Mouse (Mus musculus) intestine, embryonic 14.5 days (tissue): Measurements from ENCODE around the gene Ubxn1. TPM values are rescaled to one million over a fixed set of nuclear protein-coding genes. Genes with fewer than 3 reads are reported as not detected.
"Not testable (repeated sequence)": the region's sequence is repeated elsewhere in the genome, so short reads cannot be mapped to it uniquely, and the experiment has no call there.

Source experiments
- ATAC-seq: fragments of 200-750 bp; cut with Nextera tagmentation; replicated peaks from 2 replicates; pipeline ENCODE4 v1.8.0; 2017; ENCODE audit warnings: low read depth, moderate number of reproducible peaks, moderate TSS enrichment, moderate library complexity; ENCODE audit not compliant: low FRiP score, low TSS enrichment
- DNase-seq: peaks from one replicate; pipeline ENCODE4 v3.0.0-alpha.2; 2018; ENCODE audit warnings: low spot score
- H3K27ac ChIP-seq: fragments of 300-500 bp; sonication (generic); 2 replicates; pipeline ENCODE4 v1.5.1; 2014; ENCODE audit warnings: low read depth, mild to moderate bottlenecking, control low read depth
- H3K27me3 ChIP-seq: fragments of 300-500 bp; sonication (generic); replicated peaks from 2 replicates; pipeline ENCODE4 v1.6.1; 2014; ENCODE audit warnings: low read length, control low read depth; ENCODE audit not compliant: control insufficient read depth, insufficient read depth
- H3K36me3 ChIP-seq: fragments of 300-500 bp; sonication (generic); 2 replicates; pipeline ENCODE4 v1.6.1; 2014; ENCODE audit warnings: low read length, control low read depth; ENCODE audit not compliant: control insufficient read depth, insufficient read depth
- H3K4me1 ChIP-seq: fragments of 300-500 bp; sonication (generic); replicated peaks from 2 replicates; pipeline ENCODE4 v1.6.1; 2014; ENCODE audit warnings: low read length, control low read depth, mixed read lengths; ENCODE audit not compliant: control insufficient read depth, insufficient read depth
- H3K4me2 ChIP-seq: fragments of 300-500 bp; sonication (generic); 2 replicates; pipeline ENCODE4 v1.6.1; 2014; ENCODE audit warnings: low read length
- H3K4me3 ChIP-seq: fragments of 300-500 bp; sonication (generic); 2 replicates; pipeline ENCODE4 v1.5.1; 2014; ENCODE audit warnings: low read depth, low read length, control low read depth, mixed read lengths
- H3K9ac ChIP-seq: fragments of 300-500 bp; sonication (generic); 2 replicates; pipeline ENCODE4 v1.6.1; 2014; ENCODE audit warnings: mild to moderate bottlenecking, low read length
- H3K9me3 ChIP-seq: fragments of 300-500 bp; sonication (generic); 2 replicates; pipeline ENCODE4 v1.6.1; 2016; ENCODE audit warnings: low read length, control low read depth; ENCODE audit not compliant: control insufficient read depth
- WGBS: fragments of 180-500 bp; shearing (Covaris S2); extraction: QIAGEN DNeasy Blood & Tissue Kit; methylation state at CpG from one replicate; pipeline ENCODE4 v1.1.7; 2014; 5-methylcytosine and 5-hydroxymethylcytosine counted together
- polyA plus RNA-seq: library from polyadenylated mRNA; unstranded; fragments of >200 nt; fragmentation: Nextera tagmentation; extraction: Ambion mirVana; gene quantifications from 2 replicates; pipeline ENCODE4 v1.2.1, GENCODE M21; 2014

The Ubxn1 gene
- polyA plus RNA-seq, 1 experiment from 2014 or later: 162 TPM

DNA sequence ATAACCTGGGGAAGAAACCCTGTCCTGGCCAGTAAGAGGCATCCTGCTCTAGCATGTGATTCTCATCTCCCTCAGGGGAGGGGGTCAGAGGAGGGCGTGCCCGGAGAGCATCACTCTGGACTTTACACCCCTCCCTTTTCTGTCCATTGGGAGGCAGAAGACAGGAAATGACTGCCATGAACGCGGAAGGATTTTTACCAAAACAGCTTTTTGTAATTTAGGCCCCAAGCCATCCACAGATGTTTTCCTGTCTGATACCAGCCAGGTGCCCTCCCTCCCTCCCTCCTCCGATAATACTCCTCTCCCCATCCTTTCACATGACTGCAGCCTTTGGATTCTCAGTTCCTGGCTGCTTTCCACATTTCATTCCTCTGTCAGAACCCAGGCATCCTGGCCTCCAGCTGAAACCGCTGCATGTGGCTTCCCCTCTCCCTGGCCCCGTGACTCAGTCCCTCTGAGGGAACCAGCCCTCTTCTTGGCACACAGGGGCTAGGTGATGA is 20.8 kb upstream of the Ubxn1 start, which contains the start of gene Lrrn4cl:
Gene Lrrn4cl (plus strand): TSS at position 367 of the 500 bp plus-strand sequence.
- Histone ChIP-seq H3K27ac (peak within 1 kb of the TSS; percentile 59), H3K36me3 (peaks cover 22% of the 10 kb centered on the region), H3K4me3 (peak within 1 kb of the TSS; percentile 6; the same call in 1 of the 2 replicates), H3K27me3 (no peaks in the 10 kb centered on the region), H3K4me1 (peaks cover 7% of the 10 kb centered on the region; the same call in 1 of the 2 replicates), H3K4me2 (peak within 1 kb of the TSS; percentile 33), H3K9ac (peak within 1 kb of the TSS; percentile 10; the same call in 1 of the 2 replicates), H3K9me3 (no peaks in the 10 kb centered on the region)
- 25% methylated on average over 7 of the region's 7 CpGs for whole genome bisulfite sequencing
- ATAC-seq: peak; percentile 69
- peak; percentile 71 for DNase-seq

DNA sequence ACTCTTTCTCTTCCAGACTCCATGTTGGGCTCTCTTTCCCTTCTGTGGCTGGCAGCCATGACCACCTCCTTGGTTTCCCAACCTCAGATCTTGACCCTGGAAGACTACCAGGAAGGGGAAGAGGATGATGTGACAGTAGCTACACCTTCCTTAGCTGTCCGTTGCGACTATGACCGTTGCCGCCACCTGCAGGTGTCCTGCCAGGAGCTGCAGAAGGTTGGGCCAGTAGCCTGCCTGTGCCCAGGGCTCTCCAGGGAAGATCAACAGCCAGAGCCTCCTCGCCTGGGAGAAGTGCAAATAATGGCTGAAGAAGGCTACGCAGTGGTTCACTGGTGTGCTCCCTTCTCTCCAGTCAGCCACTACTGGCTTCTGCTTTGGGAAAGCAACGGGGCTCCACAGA is 19.7 kb upstream of the Ubxn1 start:
- peaks cover 14% of the 10 kb centered on the region for H3K36me3 ChIP-seq
- DNase-seq: no peak
- H3K9ac ChIP-seq: no peak overlapping the region
- no peaks in the 10 kb centered on the region; the same call in 1 of the 2 replicates for H3K27me3 ChIP-seq
- no peak overlapping the region for H3K4me3 ChIP-seq
- no peak overlapping the region for H3K4me2 ChIP-seq
- no peak for ATAC-seq
- peaks cover 7% of the 10 kb centered on the region; the same call in 1 of the 2 replicates for H3K4me1 ChIP-seq
- no peak overlapping the region for H3K27ac ChIP-seq
- 51% methylated on average over 7 of the region's 7 CpGs for WGBS
- H3K9me3 ChIP-seq: no peaks in the 10 kb centered on the region

GRCm38 (mm10) chr19:8852236-8852928 is 18.9 kb upstream of the Ubxn1 start:
- Histone ChIP-seq H3K4me2 (no peak overlapping the region), H3K36me3 (peaks cover 6% of the 10 kb centered on the region; the same call in 1 of the 2 replicates), H3K27me3 (no peaks in the 10 kb centered on the region; the same call in 1 of the 2 replicates), H3K27ac (no peak overlapping the region), H3K9me3 (no peaks in the 10 kb centered on the region), H3K4me3 (no peak overlapping the region), H3K9ac (no peak overlapping the region), H3K4me1 (peaks cover 7% of the 10 kb centered on the region; the same call in 1 of the 2 replicates)
- DNase-seq (no peak), ATAC-seq (no peak)
- WGBS: 57% methylated on average over 10 of the region's 10 CpGs

DNA sequence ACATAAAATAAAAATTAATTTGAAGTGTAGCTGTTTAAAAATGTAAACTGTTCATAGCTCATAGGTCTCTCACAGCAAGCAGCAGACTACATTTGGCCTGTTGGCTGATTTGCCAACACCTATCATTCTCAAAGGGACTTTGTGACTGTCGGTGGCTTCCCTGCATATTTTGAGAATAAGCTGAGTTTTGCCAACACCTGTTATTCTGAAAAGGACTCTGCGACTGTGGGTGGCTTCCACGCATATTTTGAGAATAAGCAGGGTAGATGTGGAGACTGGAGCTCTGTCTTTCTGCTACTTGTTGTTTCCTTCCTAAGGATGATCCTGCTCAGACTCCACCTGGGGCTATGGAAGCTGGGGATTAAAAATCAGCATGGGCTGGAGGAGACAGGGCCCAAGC is 18.2 kb upstream of the Ubxn1 start:
- Histone ChIP-seq H3K36me3 (peaks cover 5% of the 10 kb centered on the region; the same call in 1 of the 2 replicates), H3K4me2 (no peak overlapping the region), H3K27ac (no peak overlapping the region), H3K9ac (no peak overlapping the region), H3K27me3 (no peaks in the 10 kb centered on the region; the same call in 1 of the 2 replicates), H3K4me3 (no peak overlapping the region), H3K9me3 (no peaks in the 10 kb centered on the region), H3K4me1 (peaks cover 7% of the 10 kb centered on the region; the same call in 1 of the 2 replicates)
- ATAC-seq (no peak), DNase-seq (no peak)
- WGBS: 88% methylated on average over 3 of the region's 3 CpGs

DNA sequence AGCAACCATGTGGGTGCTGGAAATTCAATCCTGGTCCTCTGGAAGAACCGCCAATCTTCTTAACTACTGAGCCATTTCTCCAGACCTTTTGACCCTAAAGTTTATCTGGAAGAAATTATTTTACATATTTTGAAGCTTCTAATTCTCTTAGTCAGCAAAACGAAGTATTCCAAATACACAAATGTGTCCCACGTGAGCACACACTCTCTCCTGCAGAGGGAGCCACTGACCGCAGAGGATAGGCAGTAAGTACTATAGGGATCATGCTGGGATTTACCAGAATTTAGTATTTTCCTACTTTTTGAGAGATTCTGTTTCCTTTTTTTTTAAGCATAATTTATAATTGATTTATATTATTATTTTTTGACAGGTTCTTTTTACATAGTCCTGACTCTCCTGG is 13.6 kb upstream of the Ubxn1 start:
- H3K9me3 ChIP-seq: no peaks in the 10 kb centered on the region
- no peak overlapping the region for H3K4me3 ChIP-seq
- H3K4me2 ChIP-seq: no peak overlapping the region
- DNase-seq (no peak), ATAC-seq (peak; percentile 71; the same call in 1 of the 2 replicates)
- H3K27ac ChIP-seq: no peak overlapping the region
- H3K9ac ChIP-seq: no peak overlapping the region
- H3K4me1 ChIP-seq: no peaks in the 10 kb centered on the region
- WGBS: 42% methylated on average over 4 of the region's 4 CpGs
- H3K36me3 ChIP-seq: no peaks in the 10 kb centered on the region
- H3K27me3 ChIP-seq: no peaks in the 10 kb centered on the region; the same call in 1 of the 2 replicates

DNA sequence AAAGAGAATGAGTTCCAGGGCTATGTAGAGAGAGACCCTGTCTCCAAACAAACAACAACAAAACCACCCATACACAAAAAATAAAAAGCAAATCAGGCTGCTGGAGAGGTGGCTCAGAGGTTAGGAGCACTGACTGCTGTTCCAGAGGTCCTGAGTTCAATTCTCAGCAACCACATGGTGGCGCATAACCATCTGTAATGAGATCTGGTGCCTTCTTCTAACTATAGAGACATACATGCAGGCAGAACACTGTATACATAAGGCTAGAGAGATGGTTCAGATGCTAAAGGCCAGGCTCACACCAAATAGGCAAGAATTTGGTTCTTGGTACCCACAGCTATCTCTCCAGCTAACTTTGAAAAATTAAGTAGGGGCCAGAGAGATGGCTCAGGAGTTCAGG is 12.3 kb upstream of the Ubxn1 start:
- Histone ChIP-seq H3K9me3 (no peaks in the 10 kb centered on the region), H3K4me2 (no peak overlapping the region), H3K27ac (no peak overlapping the region), H3K27me3 (no peaks in the 10 kb centered on the region; the same call in 1 of the 2 replicates), H3K36me3 (no peaks in the 10 kb centered on the region), H3K4me3 (no peak overlapping the region), H3K9ac (no peak overlapping the region), H3K4me1 (no peaks in the 10 kb centered on the region)
- no peak for DNase-seq
- 17% methylated on average over 1 of the region's 1 CpGs for WGBS
- ATAC-seq: no peak

DNA sequence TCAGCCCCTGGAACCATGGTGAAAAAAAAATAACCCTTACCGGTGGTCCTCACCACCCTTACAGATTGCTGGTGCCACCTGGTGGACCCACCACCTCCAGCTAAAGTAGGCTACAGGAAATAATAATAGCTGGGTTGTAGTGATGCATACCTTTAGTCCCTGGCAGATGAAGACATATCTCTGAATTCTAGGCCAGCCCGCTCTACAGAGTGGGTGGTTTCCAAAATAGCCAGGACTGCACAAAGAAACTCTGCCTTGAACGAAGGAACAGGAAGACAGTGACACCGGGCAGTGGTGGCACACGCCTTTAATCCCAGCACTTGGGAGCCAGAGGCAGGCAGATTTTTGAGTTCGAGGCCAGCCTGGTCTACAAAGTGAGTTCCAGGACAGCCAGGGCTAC is 7.0 kb upstream of the Ubxn1 start:
- no peaks in the 10 kb centered on the region for H3K9me3 ChIP-seq
- H3K27ac ChIP-seq: no peak overlapping the region
- DNase-seq: no peak
- H3K4me1 ChIP-seq: no peaks in the 10 kb centered on the region
- no peak overlapping the region for H3K4me2 ChIP-seq
- H3K27me3 ChIP-seq: no peaks in the 10 kb centered on the region
- H3K4me3 ChIP-seq: no peak overlapping the region
- no peaks in the 10 kb centered on the region for H3K36me3 ChIP-seq
- ATAC-seq: no peak
- WGBS: 85% methylated on average over 6 of the region's 6 CpGs
- no peak overlapping the region for H3K9ac ChIP-seq

GRCm38 (mm10) chr19:8870381-8870780 is 915 bp upstream of the Ubxn1 start:
- H3K9me3 ChIP-seq, H3K9ac ChIP-seq, H3K27ac ChIP-seq, DNase-seq, ATAC-seq, H3K4me3 ChIP-seq, H3K27me3 ChIP-seq, H3K4me1 ChIP-seq: not testable (repeated sequence)
- Histone ChIP-seq H3K36me3 (peaks cover 25% of the 10 kb centered on the region), H3K4me2 (peak overlapping the region; percentile 59)
- 87% methylated on average over 3 of the region's 3 CpGs for WGBS
